Comparison of ENCODE assay signal across 8 mouse cellular contexts in genomic region chr12:83763311-83764043, GRCm38 (mm10). TPM values are rescaled to one million over a fixed set of nuclear protein-coding genes. Genes with fewer than 3 reads are reported as not detected.
A peak's percentile ranks its signal among the peaks of the same experiment; 100 is the strongest.
DNase-seq lines count a peak whose midpoint lies in the region; ATAC-seq lines count a peak whose summit lies in the region.

TSS of gene Papln (plus strand) at chr12:83763634.

- ATAC-seq in heart, embryonic 14.5 days (ENCODE audit: insufficient number of reproducible peaks, insufficient read depth, low FRiP score, low read depth) = no peak
- peak; percentile 49 for ATAC-seq in megakaryocyte progenitor cell, adult 5-6 weeks (replicated peaks; ENCODE audit: poor library complexity)

- H3K27ac ChIP-seq in heart, embryonic 14.5 days (replicated peaks in 1 of 2; ENCODE audit: control insufficient read depth in 1 of 2, insufficient read depth in 1 of 2, low read depth in 2 of 2, low read length in 2 of 2) = no peak within 1 kb of the TSS

- H3K4me1 ChIP-seq in heart, embryonic 14.5 days (ENCODE audit: control insufficient read depth in 2 of 2, insufficient read depth in 2 of 2, low read length in 2 of 2) = peaks cover 10 to 15% of the 10 kb centered on the region in 2 experiments

- H3K27me3 ChIP-seq in heart, embryonic 14.5 days (ENCODE audit: control insufficient read depth, insufficient read depth, low read length) = 0 out of 2 replicates have a peak, but pooled peaks cover 9% of the 10 kb centered on the region

- H3K4me3 ChIP-seq in heart, embryonic 14.5 days (ENCODE audit: control insufficient read depth in 1 of 2, insufficient read depth in 1 of 2, low read depth in 1 of 2, low read length in 2 of 2) = peak within 1 kb of the TSS; percentile 37 to 44

- H3K9ac ChIP-seq in heart, embryonic 14.5 days (ENCODE audit: low read length) = peak within 1 kb of the TSS; percentile 69

- peak within 1 kb of the TSS; percentile 91 for H3K4me2 ChIP-seq in heart, embryonic 14.5 days (ENCODE audit: low read length)

- no peak for DNase-seq in left cerebral cortex, adult 8-10 months (ENCODE audit: low spot score in 2 of 2)
- DNase-seq in left cerebral cortex, adult 18-20 months (ENCODE audit: low spot score in 2 of 2) = no peak
- DNase-seq in adrenal gland, postnatal 14 days = peak; percentile 63
- DNase-seq in kidney, postnatal 10 days = peak; percentile 78
- no peak for DNase-seq in frontal cortex, postnatal 14 days (ENCODE audit: low spot score in 2 of 2)
- no peak for DNase-seq in left cerebral cortex, adult 11 months (ENCODE audit: low spot score)

- no peaks in the 10 kb centered on the region for H3K36me3 ChIP-seq in heart, embryonic 14.5 days (ENCODE audit: control insufficient read depth, insufficient read depth, low read length)

- WGBS in heart, embryonic 14.5 days = 10% methylated on average over 25 of the region's 31 CpGs

- H3K9me3 ChIP-seq in heart, embryonic 14.5 days (ENCODE audit: control insufficient read depth, low read length) = no peaks in the 10 kb centered on the region

RNA-seq across cellular contexts. Expression of gene Papln, which starts in this region (rescaled TPM):
- 10 to 100 TPM in 3 of 4 experiments, 1 to 10 TPM in 1; 9.8 to 14.9 (median 13.4) TPM for total RNA-seq in left cerebral cortex, adult 8-10 months (2022)
- 1 to 10 TPM; 8.5 to 8.9 TPM for total RNA-seq in left cerebral cortex, adult 18-20 months (2021)
- total RNA-seq in adrenal gland, postnatal 14 days (2021) = 8.5 and 9.1 TPM in 2 replicates
- polyA plus RNA-seq in heart, embryonic 14.5 days (2014; fragmentation: Nextera tagmentation; extraction: Ambion mirVana) = 0.20 and 0.22 TPM in 2 replicates
- total RNA-seq in megakaryocyte progenitor cell, adult 5-6 weeks (2015) = not detected in 2 replicates
- not detected in 2 replicates for total RNA-seq in megakaryocyte progenitor cell, adult 5-6 weeks (2017)

Comparison
In these comparisons a context has a peak if more than half of its experiments do, and no peak if none do; other contexts are left out.
1. Peak in ATAC-seq in megakaryocyte progenitor cell, adult 5-6 weeks; RNA of the gene not detected or under 1 TPM.
2. DNase-seq: peak in adrenal gland, postnatal 14 days (single experiment) and kidney, postnatal 10 days (single experiment); none in left cerebral cortex, adult 8-10 months (0 of 2), left cerebral cortex, adult 18-20 months (0 of 2), frontal cortex, postnatal 14 days (0 of 2) and left cerebral cortex, adult 11 months (single experiment).